ENCODE assay signal across 19 mouse cellular contexts in genomic region chr6:91260347-91260986, GRCm38 (mm10). TPM values are rescaled to one million over a fixed set of nuclear protein-coding genes. Genes with fewer than 3 reads are reported as not detected.
DNase-seq lines count a peak whose midpoint lies in the region; ATAC-seq and TF ChIP-seq lines count a peak whose summit lies in the region.
"Had no signal": no experiment of that assay in that cellular context is flagged by ENCODE, and none has a peak within 500 bp of the region (broad histone marks: within the 10 kb centered on the region; RNA-seq: fewer than 3 reads in every experiment).

No protein-coding gene starts in this region.

- H3K27me3 ChIP-seq in MEL (ENCODE audit: control insufficient read depth in 1 of 2, insufficient read depth in 2 of 2, low read length in 2 of 2): no peaks in the 10 kb centered on the region
- H3K27me3 ChIP-seq: embryonic facial prominence, embryonic 12.5 days had no signal

- no peak overlapping the region for H3K4me3 ChIP-seq in layer of hippocampus, adult 2 months
- peak overlapping the region in 1 of 2 experiments; percentile 22; a peak in 1 of 4 replicates for H3K4me3 ChIP-seq in MEL (ENCODE audit: control insufficient read depth in 1 of 2, insufficient read depth in 1 of 2, low read depth in 2 of 2, low read length in 2 of 2)
- H3K4me3 ChIP-seq: embryonic facial prominence, embryonic 12.5 days; heart, embryonic 12.5 days; limb, embryonic 10.5 days; liver, embryonic 12.5 days; neural tube, embryonic 12.5 days had no signal

- peak; percentile 91 to 96 for TF ChIP-seq EP300 in MEL (IDR thresholded peaks at IDR 0.05; ENCODE audit: low read depth in 1 of 2, low read length in 2 of 2)

- H3K9me3 ChIP-seq in MEL (replicated peaks; ENCODE audit: insufficient read depth, low read length): no peaks in the 10 kb centered on the region
- H3K9me3 ChIP-seq: embryonic facial prominence, embryonic 12.5 days; heart, embryonic 12.5 days; limb, embryonic 10.5 days; liver, embryonic 12.5 days; neural tube, embryonic 12.5 days had no signal

- TF ChIP-seq POLR2A in MEL (IDR thresholded peaks at IDR 0.05; ENCODE audit: control insufficient read depth in 1 of 2, insufficient read depth in 1 of 2, low read depth in 1 of 2, low read length in 2 of 2, poor library complexity in 1 of 2): peak; percentile 22 to 54; a peak in 2 of 4 replicates

- no peaks in the 10 kb centered on the region; the same call in 1 of the 2 replicates for H3K79me2 ChIP-seq in MEL (ENCODE audit: control insufficient read depth, insufficient read depth, low read length, poor library complexity)

- peaks cover 6 to 36% of the 10 kb centered on the region in 2 experiments for H3K4me1 ChIP-seq in MEL (ENCODE audit: control insufficient read depth in 1 of 2, insufficient read depth in 2 of 2, low read length in 2 of 2)
- H3K4me1 ChIP-seq: embryonic facial prominence, embryonic 12.5 days; heart, embryonic 12.5 days; limb, embryonic 10.5 days; liver, embryonic 12.5 days had no signal

- intact Hi-C loops in gastrocnemius, postnatal 36 days (cut with DNase I): no loop called here

- H3K36me3 ChIP-seq in MEL (ENCODE audit: control insufficient read depth in 1 of 2, insufficient read depth in 2 of 2, low read length in 2 of 2): peaks cover 0 to 27% of the 10 kb centered on the region in 2 experiments; a peak in 2 of 4 replicates
- H3K36me3 ChIP-seq: liver, embryonic 12.5 days; neural tube, embryonic 12.5 days had no signal

- H3K27ac ChIP-seq in layer of hippocampus, adult 2 months: peak overlapping the region; percentile 78
- peak overlapping the region; percentile 99 for H3K27ac ChIP-seq in MEL (ENCODE audit: control insufficient read depth, low read depth, low read length)
- H3K27ac ChIP-seq: embryonic facial prominence, embryonic 12.5 days; limb, embryonic 10.5 days; liver, embryonic 12.5 days; macrophage; neural tube, embryonic 12.5 days had no signal

- peak; percentile 40 for DNase-seq in gastrocnemius, adult 18-20 months (ENCODE audit: low spot score)
- no peak for DNase-seq in gastrocnemius, postnatal 36 days
- DNase-seq in layer of hippocampus, adult 2 months (ENCODE audit: low spot score in 2 of 2): no peak
- no peak for DNase-seq in layer of hippocampus, adult 9-11 months
- DNase-seq in MEL (ENCODE audit: low read depth, low spot score): peak; percentile 92
- DNase-seq in fat pad, adult 2 months (ENCODE audit: extremely low read depth, low read depth, low spot score): peak; percentile 28
- no peak for DNase-seq in lung, postnatal 25 days (ENCODE audit: low spot score)
- DNase-seq: cerebellum, adult 9-10 months; kidney, adult 18-20 months; kidney, postnatal 25 days; lung, embryonic 14.5 days had no signal

- TF ChIP-seq CTCF in layer of hippocampus, adult 2 months (conservative IDR thresholded peaks at IDR 0.05): no peak
- TF ChIP-seq CTCF in MEL (IDR thresholded peaks at IDR 0.05 in 2 of 3, conservative IDR thresholded peaks at IDR 0.05 in 1 of 3; ENCODE audit: control insufficient read depth in 1 of 3, insufficient read depth in 1 of 3, low read depth in 2 of 3, low read length in 3 of 3, poor library complexity in 1 of 3, severe bottlenecking in 1 of 3): no peak

- no peak for TF ChIP-seq RAD21 in MEL (IDR thresholded peaks at IDR 0.05; ENCODE audit: low read depth, low read length)

- peak overlapping the region; percentile 80 for H3K9ac ChIP-seq in MEL (ENCODE audit: control insufficient read depth, low read depth, low read length, poor library complexity, severe bottlenecking)
- H3K9ac ChIP-seq: embryonic facial prominence, embryonic 12.5 days; heart, embryonic 12.5 days; liver, embryonic 12.5 days; lung, embryonic 14.5 days; neural tube, embryonic 12.5 days had no signal

- no peak for ATAC-seq in megakaryocyte progenitor cell, adult 5-6 weeks (replicated peaks; ENCODE audit: poor library complexity)
- ATAC-seq: liver, embryonic 12.5 days; midbrain, embryonic 16.5 days had no signal

TF ChIP-seq in MEL, 35 proteins besides CTCF, POLR2A, EP300 and RAD21:
- TF ChIP-seq MXI1 (IDR thresholded peaks at IDR 0.05; ENCODE audit: low read depth, low read length) (peak; percentile 14; the same call in 1 of the 2 replicates), POLR2AphosphoS5 (IDR thresholded peaks at IDR 0.05; ENCODE audit: borderline replicate concordance, low read depth, low read length) (no peak), ZNF384 (IDR thresholded peaks at IDR 0.05; ENCODE audit: low read depth, low read length) (0 out of 2 replicates have a peak, but pooled peaks have one; percentile 35), RCOR1 (IDR thresholded peaks at IDR 0.05; ENCODE audit: low read depth, low read length) (peak; percentile 68; the same call in 1 of the 2 replicates), MYB (IDR thresholded peaks at IDR 0.05; ENCODE audit: low read depth, low read length) (peak; percentile 45; the same call in 1 of the 2 replicates), CHD1 (IDR thresholded peaks at IDR 0.05; ENCODE audit: low read depth, low read length) (0 out of 2 replicates have a peak, but pooled peaks have one; percentile 4), MAX (IDR thresholded peaks at IDR 0.05; ENCODE audit: low read length) (no peak; the same call in none of the 2 replicates), ELF1 (IDR thresholded peaks at IDR 0.05; ENCODE audit: low read depth, low read length) (peak; percentile 41; the same call in 1 of the 2 replicates), KAT2A (conservative IDR thresholded peaks at IDR 0.05; ENCODE audit: low read depth, low read length) (no peak), USF2 (IDR thresholded peaks at IDR 0.05; ENCODE audit: borderline replicate concordance in 1 of 2, insufficient read depth in 1 of 2, low read depth in 1 of 2, low read length in 2 of 2) (no peak), USF1 (IDR thresholded peaks at IDR 0.05; ENCODE audit: low read depth, low read length) (no peak), JUND (IDR thresholded peaks at IDR 0.05; ENCODE audit: low read depth, low read length) (peak; percentile 46; the same call in 1 of the 2 replicates), SMC3 (IDR thresholded peaks at IDR 0.05; ENCODE audit: low read depth, low read length) (no peak), ZMIZ1 (IDR thresholded peaks at IDR 0.05; ENCODE audit: low read depth, low read length) (no peak; the same call in 1 of the 2 replicates), E2F4 (IDR thresholded peaks at IDR 0.05; ENCODE audit: borderline replicate concordance, low read depth, low read length) (no peak), MYC (IDR thresholded peaks at IDR 0.05; ENCODE audit: low read depth, low read length) (no peak; the same call in 1 of the 2 replicates), GATA1 (IDR thresholded peaks at IDR 0.05; ENCODE audit: low read depth, low read length) (peak; percentile 87), HCFC1 (IDR thresholded peaks at IDR 0.05; ENCODE audit: low read depth, low read length) (no peak), UBTF (IDR thresholded peaks at IDR 0.05; ENCODE audit: borderline replicate concordance, insufficient read depth, low read depth, low read length) (no peak), TAL1 (IDR thresholded peaks at IDR 0.05; ENCODE audit: low read length) (peak; percentile 89), NRF1 (IDR thresholded peaks at IDR 0.05; ENCODE audit: insufficient read depth, low read depth, low read length, poor library complexity, severe bottlenecking) (no peak), TCF12 (IDR thresholded peaks at IDR 0.05; ENCODE audit: low read depth, low read length) (peak; percentile 89), POLR2AphosphoS2 (IDR thresholded peaks at IDR 0.05; ENCODE audit: low read length) (peak; percentile 30; the same call in 1 of the 2 replicates), MAFK (IDR thresholded peaks at IDR 0.05; ENCODE audit: borderline replicate concordance, low read depth, low read length) (no peak), SIN3A (IDR thresholded peaks at IDR 0.05; ENCODE audit: low read length) (peak; percentile 72), ETS1 (IDR thresholded peaks at IDR 0.05; ENCODE audit: low read depth, low read length) (peak; percentile 77), TBP (IDR thresholded peaks at IDR 0.05; ENCODE audit: low read depth, low read length) (peak; percentile 71; the same call in 1 of the 2 replicates)

RNA-seq across cellular contexts. Expression of gene Fbln2, which starts 48.2 kb away (rescaled TPM):
- 10 to 100 TPM; 40.1 to 51.6 TPM for total RNA-seq in gastrocnemius, adult 18-20 months (2021)
- total RNA-seq in gastrocnemius, postnatal 36 days (2021): 10 to 100 TPM; 42.5 to 50.6 TPM
- total RNA-seq in layer of hippocampus, adult 2 months (2021): 10 to 100 TPM in 1 of 2 experiments, 1 to 10 TPM in 1; 8.1 to 10.8 TPM
- 2.3 and 4.4 TPM in 2 replicates for total RNA-seq in MEL (2012; rRNA removed)
- 1 to 10 TPM in 1 of 2 experiments, not detected in 1; 1.9 TPM for polyA plus RNA-seq in MEL (2012; ENCODE audit: insufficient read depth in 1 of 2, insufficient read length in 2 of 2, low read depth in 1 of 2, low replicate concordance in 2 of 2, missing spikeins in 1 of 2)
- total RNA-seq in megakaryocyte progenitor cell, adult 5-6 weeks (2015): not detected in 2 replicates
- not detected in 2 replicates for total RNA-seq in megakaryocyte progenitor cell, adult 5-6 weeks (2017)

Comparison
In these comparisons a context has a peak if more than half of its experiments do, and no peak if none do; other contexts are left out.
1. DNase-seq: peak in gastrocnemius, adult 18-20 months (single experiment), MEL (single experiment) and fat pad, adult 2 months (single experiment); none in gastrocnemius, postnatal 36 days (0 of 2), layer of hippocampus, adult 2 months (0 of 2), layer of hippocampus, adult 9-11 months (single experiment) and lung, postnatal 25 days (single experiment).